Mouse (Mus musculus) regulatory T cell (primary cell): Measurements from ENCODE around the gene Cytip.
"Not testable (repeated sequence)": the region's sequence is repeated elsewhere in the genome, so short reads cannot be mapped to it uniquely, and the experiment has no call there.

Source experiments
- in situ Hi-C: fragments of 300-600 bp; cut with MboI, MseI; formaldehyde crosslinking; loops from one replicate; pipeline ENCODE4 v1.15.1; 2025; ENCODE audit warnings: high pct_unique_total_duplicates

Gene Cytip

DNA sequence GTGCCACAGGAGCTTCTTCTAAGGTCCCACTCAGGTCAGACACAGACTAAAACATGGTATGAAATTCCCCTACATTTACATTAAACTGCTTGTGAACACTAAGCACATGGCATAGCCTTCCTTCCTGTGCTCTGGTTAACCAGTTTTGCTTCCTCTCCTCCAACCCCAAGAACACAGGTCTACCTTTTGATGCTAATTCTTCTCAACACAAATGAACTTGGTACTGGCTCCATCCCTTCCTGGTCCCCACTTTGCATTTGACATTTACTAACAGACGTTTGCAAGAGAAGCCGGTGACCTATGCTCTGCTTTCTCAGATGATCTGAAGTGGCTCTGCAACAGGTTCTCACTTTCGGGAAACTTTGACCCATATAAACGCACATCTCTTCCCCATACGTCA is 65.4 kb downstream of the Cytip start:
- in situ Hi-C loops, result loop anchor here (5.0 to 25.0 kb wide), 3 partner anchors 73 to 1357 kb away; partner anchors contain the start of genes Dapl1 and Nr4a2

DNA sequence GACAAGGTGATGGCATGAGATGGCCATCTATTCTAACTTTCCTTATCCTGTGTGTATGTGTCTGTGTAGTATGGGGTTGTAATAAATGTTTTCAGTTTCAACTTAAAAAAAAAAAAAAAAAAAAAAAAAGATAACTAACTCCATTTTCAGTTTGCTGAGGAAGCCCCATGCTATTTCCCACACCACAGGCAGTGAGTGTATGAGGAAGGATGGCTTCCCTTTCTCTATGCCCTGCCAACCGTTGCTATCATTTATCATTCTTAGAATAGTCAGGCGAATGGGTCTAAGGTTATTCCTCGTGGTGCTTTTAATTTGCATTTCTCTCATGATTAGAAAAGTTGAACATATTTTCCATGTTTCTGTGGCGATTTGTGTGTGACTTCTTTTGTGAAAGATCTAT is 84.2 kb downstream of the Cytip start:
- in situ Hi-C loops, result no loop called here

DNA sequence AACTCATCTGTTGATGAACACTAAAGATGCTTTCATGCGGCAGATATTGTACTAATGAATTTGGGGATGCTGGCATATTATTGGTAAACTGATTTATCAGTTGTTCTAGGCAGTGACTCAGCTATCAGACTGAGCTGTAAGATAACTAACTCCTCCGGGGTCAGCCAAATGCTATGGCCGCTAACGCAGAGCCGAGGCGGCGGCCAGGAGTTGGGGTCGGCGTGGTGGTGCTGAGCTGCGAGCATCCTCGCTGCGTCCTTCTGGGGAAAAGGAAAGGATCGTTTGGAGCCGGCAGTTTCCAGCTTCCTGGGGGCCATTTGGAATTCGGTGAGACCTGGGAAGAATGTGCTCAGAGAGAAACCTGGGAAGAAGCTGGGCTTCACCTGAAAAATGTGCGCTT is 87.4 kb downstream of the Cytip start:
- in situ Hi-C loops, result not testable (repeated sequence)

DNA sequence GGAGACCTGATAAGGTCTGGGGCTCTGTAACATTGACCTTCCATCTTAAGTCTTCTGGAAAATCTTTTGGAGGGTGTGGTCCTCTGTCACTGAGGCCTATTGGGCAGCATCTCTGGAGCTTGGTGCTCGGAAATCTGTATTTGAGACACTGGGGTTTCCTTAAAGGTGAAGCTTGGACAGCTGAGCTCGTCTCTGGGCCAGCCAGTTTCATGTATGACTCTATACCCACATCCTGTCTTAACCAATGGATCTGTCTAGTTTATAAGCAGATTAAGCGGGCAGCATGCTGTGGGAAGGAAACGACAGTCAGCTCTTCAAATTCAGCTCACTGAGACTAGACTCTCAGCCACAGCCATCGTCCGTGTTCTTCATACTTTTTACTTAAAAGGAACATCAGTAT is 88.3 kb downstream of the Cytip start:
- in situ Hi-C loops, result no loop called here

DNA sequence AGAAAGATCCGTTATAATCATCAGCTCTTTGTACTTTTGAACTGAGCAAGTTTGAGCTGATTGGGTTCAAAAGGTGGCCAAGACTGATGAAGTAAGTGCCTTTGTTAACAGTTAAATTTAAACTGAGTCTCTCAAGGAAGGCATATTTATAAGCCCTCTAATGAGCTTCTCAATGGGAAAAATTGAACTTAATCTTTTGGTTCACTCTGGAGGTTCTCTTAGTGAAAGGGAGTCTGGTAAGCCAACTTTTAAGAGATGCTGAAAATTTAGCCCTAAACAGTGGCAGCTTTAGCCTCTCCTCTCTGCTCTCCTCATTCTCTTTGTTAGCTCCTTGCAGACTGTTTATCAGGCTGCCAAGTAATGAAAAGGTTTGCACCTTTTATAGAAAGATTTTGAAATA is 100.5 kb downstream of the Cytip start:
- in situ Hi-C loops, result loop anchor here (25.0 kb wide), 1 partner anchor 817 kb away; no protein-coding TSS in a partner anchor

DNA sequence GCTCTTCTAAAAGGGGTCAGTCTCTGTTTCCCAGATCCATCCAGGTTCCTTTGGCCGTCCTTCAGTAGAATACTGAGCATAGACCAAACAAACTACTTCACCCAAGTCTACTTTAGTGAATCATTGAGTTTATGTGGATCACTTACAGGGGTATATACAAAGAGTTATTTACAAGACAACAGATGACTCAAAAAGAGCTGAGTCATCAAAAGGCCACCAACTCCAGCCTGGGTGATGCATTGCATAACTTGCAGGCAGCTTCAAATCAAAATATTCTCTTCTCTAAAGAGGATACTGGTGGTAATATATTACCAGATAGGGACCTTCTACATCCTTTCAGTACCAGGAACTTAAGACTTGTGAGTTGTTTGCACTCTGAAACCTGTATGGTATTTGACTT is 108.9 kb downstream of the Cytip start:
- in situ Hi-C loops, result loop anchor here (10.0 to 25.0 kb wide), 2 partner anchors 826 to 1328 kb away; no protein-coding TSS in a partner anchor

DNA sequence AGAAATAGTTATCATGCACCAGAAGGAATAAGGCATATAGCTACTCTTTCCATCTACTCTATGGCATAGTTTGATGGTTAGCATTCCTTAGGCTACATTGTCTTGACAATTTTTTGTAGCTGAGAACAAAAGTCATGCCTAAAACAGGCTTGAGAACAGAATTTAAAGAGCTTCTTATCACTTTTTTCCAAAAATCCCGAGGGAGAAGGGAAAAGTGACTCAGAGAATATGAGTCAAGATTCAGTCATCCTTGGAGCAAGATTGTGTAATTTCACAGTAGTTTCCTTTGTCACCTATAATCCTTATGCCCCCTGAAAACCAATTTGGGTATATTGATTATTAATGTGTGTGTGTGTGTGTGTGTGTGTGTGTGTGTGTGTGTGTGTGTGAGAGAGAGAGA is 115.5 kb downstream of the Cytip start:
- in situ Hi-C loops, result loop anchor here (10.0 to 25.0 kb wide), 2 partner anchors 832 to 1335 kb away; no protein-coding TSS in a partner anchor
